Mouse (Mus musculus): Measurements from ENCODE around the gene Aox1. TPM values are rescaled to one million over a fixed set of nuclear protein-coding genes. Genes with fewer than 3 reads are reported as not detected.

Aox1 gene
- total RNA-seq, 2 experiments from 2014 or later = 10.4 to 13.0 TPM

DNA sequence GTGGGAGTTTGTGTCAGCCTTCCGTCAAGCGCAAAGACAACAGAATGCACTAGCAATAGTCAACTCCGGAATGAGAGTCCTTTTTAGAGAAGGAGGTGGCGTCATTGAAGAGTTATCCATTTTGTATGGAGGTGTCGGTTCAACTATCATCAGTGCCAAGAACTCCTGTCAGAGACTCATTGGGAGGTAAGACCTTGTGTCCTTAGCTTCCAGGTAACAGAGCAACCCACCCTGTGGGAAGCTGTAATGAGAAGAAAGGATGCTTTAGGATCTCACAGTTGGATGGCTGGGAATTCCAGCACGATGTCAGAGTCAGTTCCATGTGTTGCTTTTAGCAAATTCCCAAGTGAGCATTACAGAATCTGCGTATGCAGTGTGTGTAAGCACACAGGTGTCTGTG is 32.4 kb downstream of the Aox1 start:
- no peak for DNase-seq

DNA sequence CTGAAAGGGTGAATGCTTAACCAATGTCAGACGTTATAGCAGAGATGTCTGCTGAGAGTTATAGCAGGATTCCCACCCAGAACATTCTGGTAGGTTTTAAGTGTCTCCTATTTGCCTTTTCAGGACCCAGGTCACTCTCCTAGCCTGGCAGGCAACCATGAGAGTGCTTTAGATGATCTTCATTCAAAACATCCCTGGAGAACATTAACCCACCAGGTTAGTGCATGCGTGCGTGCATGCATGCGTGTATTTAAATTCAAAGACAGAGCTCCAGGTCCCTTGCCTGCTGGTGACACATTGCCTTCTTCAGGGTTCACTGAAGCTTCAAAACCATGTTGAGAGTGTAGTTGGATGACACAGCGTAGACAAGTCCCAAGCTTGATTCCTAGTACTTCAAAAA is 35.4 kb downstream of the Aox1 start:
- intact Hi-C loops (cut with DNase I) = no loop called here
- DNase-seq = no peak

More for the DNA sequence above, 32.4 kb downstream of the Aox1 start:
- intact Hi-C loops (cut with DNase I) = no loop called here

DNA sequence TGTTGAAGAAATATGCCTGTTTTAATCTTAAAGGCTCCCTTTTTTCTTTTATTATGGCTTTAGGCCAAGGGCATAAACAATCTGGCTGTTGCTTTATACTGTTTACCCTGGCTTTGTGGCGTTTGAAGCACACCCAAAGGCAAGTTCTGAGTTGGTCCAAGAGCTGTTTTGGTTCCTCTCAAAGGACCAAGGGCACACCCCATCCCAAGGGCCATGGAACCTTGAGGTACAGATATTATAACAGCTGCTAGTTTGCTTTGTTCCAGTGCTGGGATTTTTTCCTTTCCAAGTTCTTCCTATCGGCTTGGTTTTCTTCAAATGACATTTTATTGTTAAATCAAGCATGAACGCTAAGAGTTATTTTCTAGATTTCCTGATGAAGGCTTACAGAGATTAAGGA is 35.9 kb downstream of the Aox1 start:
- peak; percentile 21 for DNase-seq
- intact Hi-C loops (cut with DNase I) = no loop called here

DNA sequence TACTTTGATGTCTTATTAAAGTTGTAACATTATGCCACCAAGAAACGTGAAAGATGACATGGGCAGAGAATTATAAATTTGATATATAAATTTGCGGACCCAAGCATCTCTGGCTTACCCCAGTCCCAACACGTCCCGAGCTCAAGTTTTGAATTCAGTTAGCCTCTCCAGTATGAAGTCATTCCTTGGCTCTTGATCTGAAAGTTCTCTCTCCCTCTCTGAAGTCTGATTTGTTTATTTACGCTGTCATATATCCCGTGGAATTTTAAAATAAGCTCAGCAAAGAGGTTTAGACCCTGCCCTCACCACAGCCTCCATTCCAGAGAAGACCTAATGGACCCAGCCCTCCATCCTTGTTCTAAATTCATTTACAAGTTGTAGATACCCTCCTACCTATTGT is 39.5 kb downstream of the Aox1 start:
- DNase-seq = no peak
- intact Hi-C loops (cut with DNase I) = no loop called here

DNA sequence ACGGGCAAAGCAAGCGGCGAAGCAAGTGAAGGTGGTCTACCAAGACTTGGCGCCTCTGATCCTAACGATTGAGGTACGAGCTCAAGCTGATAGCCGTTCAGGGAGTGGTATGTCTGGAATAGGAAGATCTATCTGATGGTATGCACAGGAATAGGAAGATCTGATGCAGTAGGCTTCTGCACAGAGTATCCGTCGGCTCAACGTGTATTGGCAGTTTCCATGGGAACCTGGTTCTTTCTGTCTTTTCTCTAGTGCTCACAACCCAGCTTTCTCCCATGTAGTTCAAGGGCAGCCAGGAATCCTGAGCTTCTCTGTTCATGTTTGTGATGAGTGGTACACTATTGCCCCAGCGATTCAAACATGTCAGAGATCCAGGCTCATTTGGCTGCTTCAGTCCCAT is 40.4 kb downstream of the Aox1 start:
- intact Hi-C loops (cut with DNase I) = no loop called here
- no peak for DNase-seq

DNA sequence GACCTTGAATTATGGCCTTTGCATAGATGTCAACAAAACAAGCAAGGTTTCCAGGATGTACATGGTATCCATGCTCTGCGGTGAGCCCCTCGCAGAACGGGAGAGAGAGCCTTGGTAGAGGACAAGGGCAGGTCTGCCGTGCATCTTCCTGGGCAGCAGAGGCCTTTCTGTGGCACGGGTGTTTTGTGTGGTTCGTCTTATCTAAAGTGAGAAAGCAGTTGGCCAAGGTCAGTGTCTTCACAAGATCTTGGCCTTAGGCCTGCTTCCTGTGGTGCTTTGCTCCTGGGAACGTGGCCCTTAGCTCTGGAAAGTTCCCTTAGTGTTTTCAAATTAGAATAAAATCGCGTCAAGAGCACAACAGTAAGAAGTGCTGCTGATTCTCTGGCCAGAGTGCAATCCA is 41.3 kb downstream of the Aox1 start:
- intact Hi-C loops (cut with DNase I) = no loop called here
- no peak for DNase-seq

DNA sequence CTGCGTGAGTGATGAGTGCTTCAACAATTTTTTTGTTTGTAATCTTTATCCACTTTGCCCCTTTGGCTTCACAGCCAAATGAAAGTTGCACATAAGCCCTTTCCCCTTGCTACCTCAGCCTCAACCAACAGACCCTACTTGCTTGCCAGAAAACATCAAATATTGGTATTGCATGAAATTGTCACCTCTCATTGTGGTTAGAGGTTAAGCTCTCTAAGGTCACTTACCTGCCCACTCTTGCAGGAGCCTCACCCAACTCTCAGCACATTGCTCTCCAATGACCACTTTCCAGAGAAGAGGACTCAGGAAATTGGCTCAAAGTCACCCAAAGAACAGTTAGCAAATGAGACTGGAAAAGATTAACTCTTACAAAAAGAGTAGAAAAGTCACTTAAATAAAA is 41.8 kb downstream of the Aox1 start:
- intact Hi-C loops (cut with DNase I) = no loop called here
- no peak for DNase-seq

DNA sequence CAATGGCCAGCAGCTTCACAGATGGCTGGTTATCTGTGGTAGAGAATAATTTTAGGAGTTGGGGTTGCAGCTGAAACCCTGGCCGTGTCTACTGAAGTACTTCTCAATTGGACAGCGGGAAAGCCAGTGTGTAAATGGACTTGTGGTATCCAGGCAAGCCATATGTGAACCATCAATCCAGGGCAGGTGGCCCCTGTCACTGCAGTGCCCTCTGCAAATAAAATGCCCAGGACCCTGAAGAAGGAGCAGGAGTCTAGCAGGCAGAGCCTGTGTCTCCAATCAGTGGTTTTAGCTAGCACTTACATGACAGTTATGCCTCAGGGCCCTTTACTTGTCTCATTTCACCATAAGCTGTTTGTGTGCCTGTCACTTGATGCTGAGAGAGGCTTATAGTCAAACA is 42.7 kb downstream of the Aox1 start:
- DNase-seq = no peak
- intact Hi-C loops (cut with DNase I) = no loop called here

DNA sequence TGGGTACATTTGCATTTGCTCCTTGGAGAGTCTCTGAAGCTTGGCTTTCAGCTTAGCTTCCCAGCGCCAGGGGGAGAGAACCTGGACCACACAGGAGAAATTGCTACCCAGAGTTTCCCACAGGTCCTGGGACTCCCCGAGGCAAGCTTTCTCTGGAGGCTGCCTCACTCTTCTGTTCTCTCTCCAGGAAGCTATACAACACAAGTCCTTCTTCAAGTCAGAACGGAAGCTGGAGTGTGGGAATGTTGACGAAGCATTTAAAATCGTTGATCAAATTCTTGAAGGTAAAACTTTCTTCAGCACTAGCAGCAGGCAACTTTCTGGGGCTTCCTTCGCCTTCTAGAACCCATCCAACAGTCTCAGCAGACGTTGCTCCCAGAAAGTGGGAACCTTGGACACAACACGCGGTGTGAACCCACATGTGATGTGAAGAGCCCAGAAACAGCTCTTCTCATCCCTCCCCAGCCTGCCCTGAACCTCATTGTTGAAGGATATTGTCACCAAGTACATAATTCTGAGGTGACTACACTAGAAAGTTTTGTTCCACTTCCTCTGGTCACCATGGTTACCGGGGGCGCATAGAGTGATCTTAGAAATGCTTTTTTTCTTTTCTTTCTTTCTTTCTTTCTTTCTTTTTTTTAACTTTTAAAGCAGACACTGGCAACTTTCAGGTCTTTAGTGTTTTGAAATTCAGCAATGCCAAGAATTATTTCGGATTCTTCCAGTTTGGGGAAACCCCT is 43.4 kb downstream of the Aox1 start:
- DNase-seq = no peak
- intact Hi-C loops (cut with DNase I) = no loop called here

DNA sequence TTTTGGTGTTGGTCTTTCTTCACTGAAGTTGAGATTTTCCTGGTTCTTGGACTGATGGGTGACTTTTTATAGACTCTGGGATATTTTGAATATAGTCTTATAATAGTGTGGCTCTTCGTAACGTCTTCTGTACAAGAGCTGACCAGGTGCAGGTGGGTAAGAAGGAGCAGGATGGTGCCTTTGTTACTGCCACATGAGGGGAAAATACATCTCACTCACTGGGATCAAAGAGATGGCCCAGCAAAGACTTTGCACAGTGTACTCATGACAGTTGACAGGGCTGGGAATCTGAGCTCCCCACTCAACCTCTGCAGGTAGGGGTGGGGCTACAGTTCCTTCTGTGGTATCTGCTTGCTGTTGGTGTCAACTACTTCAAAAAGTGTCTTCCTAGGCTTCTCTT is 44.5 kb downstream of the Aox1 start:
- intact Hi-C loops (cut with DNase I) = no loop called here
- DNase-seq = no peak

DNA sequence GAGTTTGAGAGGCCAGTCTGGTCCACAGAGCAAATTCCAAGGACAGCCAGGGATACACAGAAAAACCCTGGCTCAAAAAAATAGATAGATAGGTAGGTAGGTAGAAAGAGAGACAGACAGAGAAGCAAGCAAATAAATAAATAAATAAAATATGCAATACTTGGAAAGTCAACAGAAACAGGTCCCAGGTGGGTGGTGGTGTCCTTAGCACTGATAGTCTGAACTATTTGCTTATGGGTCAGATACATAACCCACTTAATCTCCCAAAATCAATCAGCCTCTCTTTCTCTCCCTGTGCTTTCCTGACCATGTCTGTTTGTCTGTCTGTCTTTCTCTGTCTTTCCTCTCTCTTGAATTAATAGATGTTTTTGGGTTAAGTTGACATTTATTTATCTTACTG is 48.2 kb downstream of the Aox1 start:
- intact Hi-C loops (cut with DNase I) = no loop called here
- no peak for DNase-seq

DNA sequence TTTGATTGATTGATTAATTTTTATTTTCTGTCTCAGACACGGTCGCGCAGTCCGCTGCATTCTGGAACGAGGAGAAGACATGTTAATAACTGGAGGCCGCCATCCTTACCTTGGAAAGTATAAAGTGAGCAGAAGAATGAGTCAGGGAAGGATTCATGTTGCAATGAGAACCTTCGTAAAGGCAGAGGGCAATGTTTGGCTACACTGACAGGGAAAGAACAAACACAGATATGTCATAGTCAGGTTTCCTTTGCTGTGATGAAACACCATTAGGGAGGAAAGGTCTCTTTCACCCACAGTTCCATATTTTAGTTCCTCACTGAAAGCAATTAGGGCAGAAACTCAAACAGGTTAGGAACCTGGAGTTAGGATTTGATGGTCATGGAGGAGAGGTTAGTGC is 48.7 kb downstream of the Aox1 start:
- DNase-seq = no peak

DNA sequence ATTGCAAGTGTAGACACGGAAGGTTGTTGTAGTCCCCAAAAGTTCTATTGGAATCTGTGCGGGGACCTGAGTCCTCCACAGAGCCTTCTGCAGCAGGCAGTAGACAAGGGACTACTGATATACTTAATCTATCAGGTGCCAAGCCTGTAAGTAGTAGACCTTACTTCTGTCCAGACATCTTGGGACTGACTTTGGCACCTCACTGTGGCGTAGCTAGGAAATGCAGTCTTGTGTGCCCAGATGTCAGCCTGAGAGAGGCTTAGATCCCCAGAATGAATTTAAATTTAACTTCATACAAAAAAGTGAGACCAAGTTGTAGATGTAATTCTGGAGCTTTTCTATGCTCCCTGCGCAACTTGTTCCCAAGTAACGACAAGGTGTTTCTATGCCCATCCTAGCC is 50.0 kb downstream of the Aox1 start:
- intact Hi-C loops (cut with DNase I) = no loop called here
- no peak for DNase-seq

More for the DNA sequence above, 48.7 kb downstream of the Aox1 start:
- intact Hi-C loops (cut with DNase I) = no loop called here

DNA sequence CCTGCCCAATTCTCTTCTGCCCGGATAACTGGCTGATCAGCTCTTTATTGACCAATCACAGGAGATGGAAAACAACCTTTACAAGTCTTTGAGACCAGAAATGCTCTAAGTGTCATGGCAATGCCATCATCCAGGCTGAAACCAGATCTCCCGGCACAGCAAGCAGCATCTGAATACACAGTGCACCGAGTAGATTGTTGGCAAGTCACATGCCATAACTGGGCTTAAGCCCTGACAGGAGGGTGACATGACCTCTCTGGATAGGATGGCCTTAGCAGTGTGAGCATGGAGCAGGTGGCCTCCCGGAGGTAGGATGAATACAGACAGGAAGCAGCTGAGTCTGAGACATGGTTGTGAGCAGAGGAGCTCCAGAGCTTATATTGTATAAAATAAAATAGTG is 50.7 kb downstream of the Aox1 start:
- DNase-seq = no peak
- intact Hi-C loops (cut with DNase I) = no loop called here

DNA sequence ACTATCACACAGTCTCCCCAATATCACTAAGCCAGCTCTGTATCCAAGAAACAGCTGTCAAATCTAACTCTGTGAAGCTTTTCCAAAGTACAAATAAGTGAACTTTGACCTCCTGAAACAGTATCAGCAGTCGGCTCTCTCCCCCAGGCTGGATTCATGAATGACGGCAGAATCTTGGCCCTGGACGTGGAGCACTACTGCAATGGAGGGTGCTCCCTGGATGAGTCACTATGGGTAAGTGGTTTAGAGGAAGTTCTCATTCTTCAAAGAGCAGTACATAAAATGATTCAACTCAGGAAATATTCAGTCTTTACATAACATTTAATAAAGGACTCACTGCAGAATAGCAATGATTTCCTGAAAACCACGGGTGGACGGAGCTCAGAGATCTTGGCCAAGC is 51.6 kb downstream of the Aox1 start:
- intact Hi-C loops (cut with DNase I) = no loop called here
- no peak for DNase-seq

DNA sequence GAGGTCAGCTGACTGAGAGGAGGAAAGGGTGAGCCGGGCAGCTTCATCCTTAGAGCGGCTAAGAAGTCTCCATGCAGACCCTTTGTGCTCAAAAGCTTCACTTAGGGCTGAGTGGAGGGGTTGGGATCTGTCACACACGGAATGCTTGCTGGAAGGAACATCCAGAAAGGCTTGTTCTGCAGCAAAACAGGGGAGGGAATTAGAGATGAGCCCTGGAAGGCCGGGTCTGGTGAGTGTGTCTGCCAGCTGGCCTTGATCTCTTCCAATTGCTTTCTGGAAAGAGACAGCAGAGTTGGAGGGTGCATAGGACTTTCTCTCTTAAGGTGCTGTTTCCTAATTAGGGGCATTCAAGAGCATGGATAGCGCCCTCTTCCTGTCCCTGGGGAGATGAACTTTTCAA is 59.6 kb downstream of the Aox1 start:
- intact Hi-C loops (cut with DNase I) = no loop called here
- no peak for DNase-seq

DNA sequence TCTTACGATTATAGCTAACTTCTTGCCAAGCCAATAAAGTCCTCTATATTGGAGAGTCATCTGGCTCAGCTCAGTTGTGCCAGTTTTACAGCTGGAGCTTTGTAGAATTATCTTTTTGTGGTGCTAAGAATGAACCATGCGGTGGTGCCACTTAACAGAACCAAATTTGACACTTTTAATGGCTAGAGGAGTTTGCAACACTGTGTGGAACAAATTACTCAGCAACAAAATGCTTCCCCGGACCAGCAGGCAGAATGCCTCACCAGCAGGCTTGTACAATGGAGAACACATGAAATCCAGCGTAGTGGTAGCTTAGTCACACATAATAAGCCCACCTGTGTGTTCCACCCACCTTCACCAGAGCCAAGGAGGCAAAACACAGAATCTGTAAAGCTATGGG is 60.5 kb downstream of the Aox1 start:
- DNase-seq = no peak
- intact Hi-C loops (cut with DNase I) = no loop called here

DNA sequence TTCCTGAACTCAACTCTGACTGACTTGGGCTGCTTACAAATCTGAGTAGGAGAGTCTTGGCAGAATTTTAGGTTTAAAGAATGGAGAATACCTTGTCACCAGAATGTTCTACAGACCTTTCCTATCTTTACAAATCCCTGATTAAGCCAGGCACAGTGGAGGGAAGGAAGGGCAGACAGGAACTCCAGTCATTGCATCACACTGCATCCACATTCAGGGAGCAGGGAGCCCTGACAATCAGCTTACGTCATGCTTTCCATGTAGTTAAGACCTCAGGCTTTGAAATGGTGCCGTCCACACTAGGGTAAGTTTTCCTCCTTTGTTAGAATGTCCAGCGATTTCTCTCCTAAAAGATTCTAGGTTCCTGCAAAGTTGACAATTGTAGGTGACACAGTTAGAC is 61.5 kb downstream of the Aox1 start:
- intact Hi-C loops (cut with DNase I) = no loop called here
- DNase-seq = no peak

DNA sequence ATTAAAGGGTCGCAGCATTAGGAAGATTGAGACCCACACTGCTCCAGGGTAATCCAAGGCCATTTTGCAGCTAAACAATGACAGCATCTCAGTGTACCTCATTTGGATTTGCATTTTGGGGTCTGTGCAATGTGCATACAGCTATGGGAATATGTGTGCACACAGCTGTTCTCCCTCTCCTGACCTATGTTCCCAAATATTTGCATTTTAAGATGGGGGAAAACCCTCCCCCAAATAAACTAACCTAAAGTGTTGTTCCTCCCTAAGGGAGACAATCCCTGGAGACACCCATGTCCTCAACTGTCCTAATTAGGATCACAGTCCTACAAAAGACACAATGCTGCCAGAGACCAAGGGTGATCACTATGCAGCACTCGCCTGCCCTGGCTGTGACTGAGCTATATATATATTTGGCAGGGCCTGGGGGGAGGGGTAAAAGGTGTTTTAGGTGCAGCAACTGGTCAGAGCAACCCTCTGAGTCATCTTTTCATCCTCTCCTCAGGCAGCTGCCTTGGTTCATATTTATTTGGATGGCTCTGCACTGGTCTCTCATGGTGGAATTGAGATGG is 62.3 kb downstream of the Aox1 start:
- intact Hi-C loops (cut with DNase I) = no loop called here
- no peak for DNase-seq

DNA sequence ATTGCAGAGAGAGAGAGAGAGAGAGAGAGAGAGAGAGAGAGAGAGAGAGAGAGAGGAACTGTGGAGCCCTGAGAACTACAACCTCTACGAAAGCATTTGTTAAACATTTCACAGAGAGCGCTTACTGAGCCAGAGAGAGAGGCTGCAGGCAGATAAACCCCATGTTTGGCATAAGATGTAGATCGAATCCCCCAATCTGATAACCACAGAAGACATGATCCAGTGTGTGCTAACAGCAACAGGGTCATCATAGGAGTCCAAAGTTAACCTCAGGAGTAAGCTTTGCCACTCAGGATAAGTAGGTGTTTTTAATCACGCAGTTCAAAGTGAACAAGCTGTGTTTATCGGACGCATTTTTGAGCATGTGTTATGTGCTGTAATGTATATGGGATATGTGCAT is 67.6 kb downstream of the Aox1 start:
- no peak for DNase-seq
- intact Hi-C loops (cut with DNase I) = no loop called here

DNA sequence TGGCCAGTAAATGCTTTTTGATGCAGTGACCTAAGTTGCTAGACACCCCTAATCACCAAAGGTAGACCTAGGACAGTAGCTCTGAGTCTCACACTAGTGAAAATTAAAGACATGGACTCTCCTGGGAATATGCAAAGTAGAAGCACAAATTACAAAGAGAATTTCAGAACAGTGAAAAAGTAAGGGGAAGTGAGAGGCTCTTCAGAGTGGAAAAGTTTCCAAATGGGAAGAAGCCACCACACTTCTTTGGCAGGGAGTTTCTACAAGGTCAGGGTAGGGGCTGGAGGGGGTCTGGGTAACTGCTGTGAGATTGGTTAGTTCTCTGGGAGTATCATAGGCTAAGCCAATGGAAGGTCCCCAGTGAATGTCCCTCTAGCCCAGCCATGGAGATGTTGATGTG is 69.4 kb downstream of the Aox1 start:
- intact Hi-C loops (cut with DNase I) = no loop called here
- no peak for DNase-seq

DNA sequence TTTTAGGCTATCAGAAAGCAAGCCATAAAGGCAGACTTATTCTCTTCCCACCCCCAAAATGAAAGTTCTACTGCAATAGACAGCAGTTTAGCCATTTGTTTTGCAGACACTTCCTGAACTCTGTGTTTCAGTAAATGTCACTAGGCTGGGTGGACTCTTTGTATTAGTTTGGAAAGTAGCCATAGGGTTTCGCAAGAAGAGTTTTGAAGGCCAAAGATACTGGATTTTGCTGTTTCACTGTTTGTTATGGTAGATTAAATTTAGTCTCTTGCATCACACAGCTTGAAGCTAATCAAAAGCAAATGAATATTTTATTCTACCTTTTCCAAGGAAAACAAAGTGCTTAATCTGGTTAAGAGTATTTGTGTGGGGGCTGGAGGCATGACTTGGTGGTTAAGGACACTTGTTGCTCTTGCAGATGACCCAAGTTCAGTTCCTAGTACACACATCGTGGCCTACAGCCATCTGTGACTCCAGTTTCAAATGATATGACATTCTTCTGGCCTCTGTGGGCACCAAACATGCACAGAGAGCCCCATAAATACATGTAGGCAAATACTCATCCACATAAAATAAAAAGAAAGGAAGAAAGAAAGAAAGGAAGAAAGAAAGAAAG is 71.9 kb downstream of the Aox1 start:
- DNase-seq = peak; percentile 29 to 30
- intact Hi-C loops (cut with DNase I) = no loop called here
